Mouse (Mus musculus) heart, postnatal 25 days (tissue): ENCODE results near the gene Ces3a. TPM values are rescaled to one million over a fixed set of nuclear protein-coding genes. Genes with fewer than 3 reads are reported as not detected.
"Not testable (repeated sequence)": the region's sequence is repeated elsewhere in the genome, so short reads cannot be mapped to it uniquely, and the experiment has no call there.

Experiments used
- DNase-seq: peaks from one replicate; pipeline ENCODE4 v3.0.0; 2022; ENCODE audit warnings: low spot score
- intact Hi-C: fragments of 180-260 bp; cut with DNase I; formaldehyde crosslinking; loops from one replicate; pipeline ENCODE4 v1.15.1; 2025
- total RNA-seq, 2 experiments: library from RNA; stranded (reverse); gene quantifications; 2 replicates each; pipeline ENCODE4 v1.2.3; 2021

The Ces3a gene
- total RNA-seq, 2 experiments from 2014 or later, result not detected

- intact Hi-C loops, DNase-seq: not testable (repeated sequence)
These were observed 39.8 kb downstream of the Ces3a start for GRCm38 (mm10) chr8:105088166-105088565.

- DNase-seq, result no peak
- intact Hi-C loops, result no loop called here
These were observed 40.2 kb downstream of the Ces3a start for GRCm38 (mm10) chr8:105088581-105088980.

GRCm38 (mm10) chr8:105093992-105094391 is 45.6 kb downstream of the Ces3a start:
- no peak for DNase-seq
- intact Hi-C loops, result no loop called here

- DNase-seq, intact Hi-C loops: not testable (repeated sequence)
These were observed 53.8 kb downstream of the Ces3a start for GRCm38 (mm10) chr8:105102101-105102785.

GRCm38 (mm10) chr8:105103701-105104100 is 55.3 kb downstream of the Ces3a start:
- intact Hi-C loops, result not testable (repeated sequence)

GRCm38 (mm10) chr8:105104220-105104619 is 55.8 kb downstream of the Ces3a start:
- intact Hi-C loops, result no loop called here
- DNase-seq, result no peak

More at GRCm38 (mm10) chr8:105103701-105104100, 55.3 kb downstream of the Ces3a start:
- not testable (repeated sequence) for DNase-seq

Other genes with a start within 250 kb of the Ces3a start
- under 1 TPM; 0.14 to 0.31 TPM for gene Ces2b, start 217.0 kb upstream of the Ces3a start, total RNA-seq
- gene Ces2c, start 201.5 kb upstream of the Ces3a start, total RNA-seq, result not detected
- 1 to 10 TPM in 1 of 2 experiments, under 1 TPM in 1; 0.92 to 1.6 TPM for gene Ces2e, start 122.3 kb upstream of the Ces3a start, total RNA-seq
- gene Ces2f, start 101.2 kb upstream of the Ces3a start, total RNA-seq, result not detected
- gene Ces2g, start 86.9 kb upstream of the Ces3a start, total RNA-seq, result 1 to 10 TPM; 2.8 to 3.7 TPM
- gene Ces2h, start 47.7 kb upstream of the Ces3a start, total RNA-seq, result not detected
- under 1 TPM in 1 of 2 experiments, not detected in 1; 0.23 TPM for gene Ces3b, start 35.2 kb downstream of the Ces3a start, total RNA-seq
- not detected for gene Ces4a, start 83.2 kb downstream of the Ces3a start, total RNA-seq
- 10 to 100 TPM; 20.2 to 26.8 TPM for gene Cbfb, start 122.1 kb downstream of the Ces3a start, total RNA-seq
- gene D230025D16Rik, start 176.5 kb downstream of the Ces3a start, total RNA-seq, result 10 to 100 TPM; 18.5 to 19.5 TPM
- 1 to 10 TPM; 4.1 to 4.9 TPM for gene B3gnt9, start 206.6 kb downstream of the Ces3a start, total RNA-seq
- 1 to 10 TPM; 4.4 to 6.9 TPM for gene Tradd, start 216.0 kb downstream of the Ces3a start, total RNA-seq
- gene Fbxl8, start 216.0 kb downstream of the Ces3a start, total RNA-seq, result 1 to 10 TPM; 2.4 to 2.7 TPM
- 1 to 10 TPM; 1.5 to 2.2 TPM for gene Hsf4, start 221.2 kb downstream of the Ces3a start, total RNA-seq
- gene Nol3, start 227.5 kb downstream of the Ces3a start, total RNA-seq, result 10 to 100 TPM; 17.2 to 20.1 TPM
- 1 to 10 TPM; 1.8 to 2.0 TPM for gene 4931428F04Rik, start 241.3 kb downstream of the Ces3a start, total RNA-seq
- gene Exoc3l, start 247.5 kb downstream of the Ces3a start, total RNA-seq, result 1 to 10 TPM; 4.9 to 7.1 TPM
- gene E2f4, start 249.1 kb downstream of the Ces3a start, total RNA-seq, result 10 to 100 TPM; 19.8 to 21.5 TPM